In genomic region chr10:7159061-7159511, GRCm38 (mm10) we compare ENCODE assay signal across 7 mouse cellular contexts. TPM values are rescaled to one million over a fixed set of nuclear protein-coding genes. Genes with fewer than 3 reads are reported as not detected.
A peak's percentile ranks its signal among the peaks of the same experiment; 100 is the strongest.
DNase-seq lines count a peak whose midpoint lies in the region; ATAC-seq lines count a peak whose summit lies in the region.

No protein-coding gene starts in this region.

- H3K4me2 ChIP-seq in midbrain, embryonic 13.5 days (replicated peaks) = peak overlapping the region; percentile 28
- H3K4me2 ChIP-seq in midbrain, embryonic 11.5 days = no peak overlapping the region
- no peak overlapping the region for H3K4me2 ChIP-seq in embryonic facial prominence, embryonic 11.5 days (ENCODE audit: low read depth, low read length)
- peak overlapping the region; percentile 48 for H3K4me2 ChIP-seq in hindbrain, embryonic 14.5 days (replicated peaks)

- DNase-seq in midbrain, embryonic 11.5 days (ENCODE audit: low spot score, missing footprints) = no peak
- peak; percentile 56 for DNase-seq in embryonic facial prominence, embryonic 11.5 days (ENCODE audit: low spot score)
- peak; percentile 70 for DNase-seq in hindbrain, embryonic 14.5 days (ENCODE audit: low spot score)
- DNase-seq in layer of hippocampus, postnatal 36 days = peak; percentile 11 to 12
- peak; percentile 72 for DNase-seq in lung, postnatal 4 days

- peak overlapping the region; percentile 60; the same call in 1 of the 2 replicates for H3K27ac ChIP-seq in midbrain, embryonic 13.5 days
- no peak overlapping the region for H3K27ac ChIP-seq in midbrain, embryonic 11.5 days (ENCODE audit: low read depth, low read length)
- no peak overlapping the region for H3K27ac ChIP-seq in embryonic facial prominence, embryonic 11.5 days (replicated peaks; ENCODE audit: low read depth, low read length)
- peak overlapping the region; percentile 72 for H3K27ac ChIP-seq in hindbrain, embryonic 14.5 days

- H3K9ac ChIP-seq in midbrain, embryonic 13.5 days (replicated peaks) = no peak overlapping the region
- H3K9ac ChIP-seq in midbrain, embryonic 11.5 days (ENCODE audit: low read length) = no peak overlapping the region
- H3K9ac ChIP-seq in embryonic facial prominence, embryonic 11.5 days (replicated peaks; ENCODE audit: low read length) = no peak overlapping the region
- H3K9ac ChIP-seq in hindbrain, embryonic 14.5 days = peak overlapping the region; percentile 37

- no peak overlapping the region for H3K4me3 ChIP-seq in midbrain, embryonic 13.5 days (replicated peaks)
- H3K4me3 ChIP-seq in midbrain, embryonic 11.5 days (ENCODE audit: low read depth, low read length) = no peak overlapping the region
- no peak overlapping the region for H3K4me3 ChIP-seq in embryonic facial prominence, embryonic 11.5 days (ENCODE audit: low read depth, low read length)
- peak overlapping the region; percentile 8; the same call in 1 of the 2 replicates for H3K4me3 ChIP-seq in hindbrain, embryonic 14.5 days (replicated peaks; ENCODE audit: low read length)

- H3K4me1 ChIP-seq in midbrain, embryonic 13.5 days (replicated peaks) = peaks cover 24% of the 10 kb centered on the region
- H3K4me1 ChIP-seq in midbrain, embryonic 11.5 days (ENCODE audit: control insufficient read depth, insufficient read depth, low read length) = no peaks in the 10 kb centered on the region
- peaks cover 2% of the 10 kb centered on the region; the same call in 1 of the 2 replicates for H3K4me1 ChIP-seq in embryonic facial prominence, embryonic 11.5 days (ENCODE audit: control insufficient read depth, insufficient read depth, low read length)
- peaks cover 18% of the 10 kb centered on the region for H3K4me1 ChIP-seq in hindbrain, embryonic 14.5 days (replicated peaks; ENCODE audit: control insufficient read depth, insufficient read depth, low read length)

- H3K27me3 ChIP-seq in midbrain, embryonic 13.5 days = no peaks in the 10 kb centered on the region
- H3K27me3 ChIP-seq in midbrain, embryonic 11.5 days (ENCODE audit: control insufficient read depth, insufficient read depth, low read length) = no peaks in the 10 kb centered on the region
- no peaks in the 10 kb centered on the region for H3K27me3 ChIP-seq in embryonic facial prominence, embryonic 11.5 days (ENCODE audit: control insufficient read depth, insufficient read depth, low read length)
- no peaks in the 10 kb centered on the region for H3K27me3 ChIP-seq in hindbrain, embryonic 14.5 days (ENCODE audit: control insufficient read depth, insufficient read depth, low read length)

- 62% methylated on average over 7 of the region's 7 CpGs for WGBS in midbrain, embryonic 13.5 days
- WGBS in midbrain, embryonic 11.5 days = 86% methylated on average over 7 of the region's 7 CpGs
- 49% methylated on average over 7 of the region's 7 CpGs for WGBS in embryonic facial prominence, embryonic 11.5 days
- WGBS in hindbrain, embryonic 14.5 days = 36% methylated on average over 7 of the region's 7 CpGs

- peak; percentile 70 for ATAC-seq in midbrain, embryonic 13.5 days
- no peak for ATAC-seq in midbrain, embryonic 11.5 days (ENCODE audit: low FRiP score)
- ATAC-seq in embryonic facial prominence, embryonic 11.5 days (replicated peaks; ENCODE audit: insufficient number of reproducible peaks, low FRiP score, low TSS enrichment, low read depth) = peak; percentile 68
- peak; percentile 84 for ATAC-seq in hindbrain, embryonic 14.5 days (ENCODE audit: low FRiP score)
- ATAC-seq in erythroid progenitor cell, adult 5-6 weeks (replicated peaks; ENCODE audit: low FRiP score, poor library complexity, severe bottlenecking) = no peak

- no peaks in the 10 kb centered on the region for H3K9me3 ChIP-seq in midbrain, embryonic 13.5 days
- no peaks in the 10 kb centered on the region for H3K9me3 ChIP-seq in midbrain, embryonic 11.5 days (ENCODE audit: control insufficient read depth, low read length)
- no peaks in the 10 kb centered on the region for H3K9me3 ChIP-seq in embryonic facial prominence, embryonic 11.5 days (replicated peaks; ENCODE audit: control insufficient read depth, low read length)
- H3K9me3 ChIP-seq in hindbrain, embryonic 14.5 days (ENCODE audit: control insufficient read depth, low read length) = no peaks in the 10 kb centered on the region

- H3K36me3 ChIP-seq in midbrain, embryonic 13.5 days = no peaks in the 10 kb centered on the region
- no peaks in the 10 kb centered on the region for H3K36me3 ChIP-seq in midbrain, embryonic 11.5 days (ENCODE audit: control insufficient read depth, insufficient read depth, low read length)
- no peaks in the 10 kb centered on the region for H3K36me3 ChIP-seq in embryonic facial prominence, embryonic 11.5 days (replicated peaks; ENCODE audit: control insufficient read depth, insufficient read depth, low read depth, low read length)
- H3K36me3 ChIP-seq in hindbrain, embryonic 14.5 days (replicated peaks; ENCODE audit: control insufficient read depth, insufficient read depth) = no peaks in the 10 kb centered on the region

RNA-seq across cellular contexts. Expression of gene Cnksr3, which starts 53.0 kb away (rescaled TPM):
- polyA plus RNA-seq in midbrain, embryonic 13.5 days (2015; fragmentation: Nextera tagmentation; extraction: Ambion mirVana) = 3.1 and 3.3 TPM in 2 replicates
- polyA plus RNA-seq in midbrain, embryonic 11.5 days (2014; fragmentation: Nextera tagmentation; extraction: Ambion mirVana) = 6.7 and 7.4 TPM in 2 replicates
- 8.5 and 10.1 TPM in 2 replicates for polyA plus RNA-seq in embryonic facial prominence, embryonic 11.5 days (2014; fragmentation: Nextera tagmentation; extraction: Ambion mirVana)
- 3.0 and 3.8 TPM in 2 replicates for polyA plus RNA-seq in hindbrain, embryonic 14.5 days (2014; fragmentation: Nextera tagmentation; extraction: Ambion mirVana)
- total RNA-seq in layer of hippocampus, postnatal 36 days (2021) = 1 to 10 TPM; 5.3 to 7.2 TPM
- total RNA-seq in erythroid progenitor cell, adult 5-6 weeks (2015; ENCODE audit: low replicate concordance) = 0.72 TPM in 1 of 2 replicates, not detected in the other
- 1.0 TPM in 1 of 2 replicates, not detected in the other for total RNA-seq in erythroid progenitor cell, adult 5-6 weeks (2017; ENCODE audit: low replicate concordance)

Comparison
In these comparisons a context has a peak if more than half of its experiments do, and no peak if none do; other contexts are left out.
1. ATAC-seq: peak in midbrain, embryonic 13.5 days (single experiment), embryonic facial prominence, embryonic 11.5 days (single experiment) and hindbrain, embryonic 14.5 days (single experiment); none in midbrain, embryonic 11.5 days (single experiment) and erythroid progenitor cell, adult 5-6 weeks (single experiment).
2. H3K27ac ChIP-seq: peak in midbrain, embryonic 13.5 days (single experiment) and hindbrain, embryonic 14.5 days (single experiment); none in midbrain, embryonic 11.5 days (single experiment) and embryonic facial prominence, embryonic 11.5 days (single experiment).
3. H3K4me2 ChIP-seq: peak in midbrain, embryonic 13.5 days (single experiment) and hindbrain, embryonic 14.5 days (single experiment); none in midbrain, embryonic 11.5 days (single experiment) and embryonic facial prominence, embryonic 11.5 days (single experiment).